Mouse (Mus musculus): ENCODE results near the gene Apof. TPM values are rescaled to one million over a fixed set of nuclear protein-coding genes. Genes with fewer than 3 reads are reported as not detected.

Gene Apof
- total and polyA plus RNA-seq, 3 experiments, result 0.66 to 1.3 (median 0.99) TPM

DNA sequence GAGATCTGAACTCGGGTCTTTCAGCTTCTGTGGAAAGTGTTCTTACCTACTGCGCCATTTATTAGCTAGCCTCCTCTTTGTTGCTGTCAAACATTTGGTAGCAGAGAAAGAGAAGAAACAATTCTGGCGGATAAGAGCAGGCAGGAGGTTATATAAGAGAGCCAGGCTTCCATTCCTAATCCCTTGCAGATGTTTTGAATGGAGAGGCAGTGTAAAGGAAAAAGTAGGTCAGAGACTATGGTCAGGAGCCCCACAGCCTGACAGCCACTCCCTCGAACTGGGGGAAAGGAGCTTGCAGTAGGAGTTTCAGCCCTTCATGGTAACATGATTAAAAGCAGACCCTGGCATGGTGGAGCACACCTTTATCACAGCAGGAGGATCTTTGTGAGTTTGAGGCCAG is 32.1 kb upstream of the Apof start:
- Histone ChIP-seq H3K79me2 (replicated peaks; ENCODE audit: control insufficient read depth, extremely low read depth, insufficient read depth, poor library complexity, severe bottlenecking) (peaks cover 17% of the 10 kb centered on the region), H3K4me2 (ENCODE audit: insufficient read depth, low read depth, poor library complexity, severe bottlenecking) (no peak overlapping the region), H3K9me3 (replicated peaks; ENCODE audit: low read length) (no peaks in the 10 kb centered on the region), H3K4me3 (replicated peaks in 1 of 3; ENCODE audit: low read depth in 2 of 3, low read length in 2 of 3, poor library complexity in 1 of 3) (no peak overlapping the region), H3K9ac (ENCODE audit: insufficient read depth, low read depth) (no peak overlapping the region), H3K4me1 (ENCODE audit: control insufficient read depth in 1 of 2, insufficient read depth in 2 of 2) (peaks cover 2 to 21% of the 10 kb centered on the region in 2 experiments; a peak in 2 of 4 replicates), H3K27me3 (replicated peaks) (no peaks in the 10 kb centered on the region), H3K27ac (ENCODE audit: insufficient read depth, low read depth) (no peak overlapping the region), H3K36me3 (replicated peaks in 1 of 2; ENCODE audit: control insufficient read depth in 1 of 2, insufficient read depth in 1 of 2, low read length in 1 of 2) (peaks cover 18 to 59% of the 10 kb centered on the region in 2 experiments)
- TF ChIP-seq SMC3 (IDR thresholded peaks at IDR 0.05; ENCODE audit: low read depth, low read length) (no peak), IRF4 (IDR thresholded peaks at IDR 0.05; ENCODE audit: low read depth, low read length) (no peak), POLR2A (IDR thresholded peaks at IDR 0.05; ENCODE audit: low read depth, low read length) (no peak), EP300 (IDR thresholded peaks at IDR 0.05; ENCODE audit: low read length) (no peak), JUN (IDR thresholded peaks at IDR 0.05; ENCODE audit: insufficient read depth, low read depth, low read length) (no peak), RAD21 (IDR thresholded peaks at IDR 0.05; ENCODE audit: low read depth, low read length) (no peak), JUND (conservative IDR thresholded peaks at IDR 0.05; ENCODE audit: low read depth, low read length) (no peak), ZC3H11A (IDR thresholded peaks at IDR 0.05; ENCODE audit: low read depth, low read length) (no peak), MAFK (IDR thresholded peaks at IDR 0.05; ENCODE audit: insufficient replicate concordance, low read length) (no peak), GABPA (IDR thresholded peaks at IDR 0.05; ENCODE audit: insufficient replicate concordance, low read depth, low read length) (no peak), MAZ (IDR thresholded peaks at IDR 0.05; ENCODE audit: low read depth, low read length) (no peak), RCOR1 (conservative IDR thresholded peaks at IDR 0.05; ENCODE audit: low read depth, low read length) (no peak), NRF1 (IDR thresholded peaks at IDR 0.05; ENCODE audit: low read depth, low read length) (no peak), HCFC1 (IDR thresholded peaks at IDR 0.05; ENCODE audit: low read depth, low read length) (no peak), E2F4 (IDR thresholded peaks at IDR 0.05; ENCODE audit: insufficient replicate concordance, low read depth, low read length) (no peak), TCF12 (IDR thresholded peaks at IDR 0.05; ENCODE audit: low read depth, low read length) (no peak), ZKSCAN1 (IDR thresholded peaks at IDR 0.05; ENCODE audit: borderline replicate concordance, low read depth, low read length) (no peak), ELF1 (IDR thresholded peaks at IDR 0.05; ENCODE audit: low read depth, low read length) (no peak)
- dilution Hi-C loops (cut with MboI; ENCODE audit: extremely low pct_ligation_motif_present, extremely low pct_unique_long_range_greater_than_20kb, low sequenced_read_pairs), result no loop called here
- in situ Hi-C loops (cut with MboI; ENCODE audit: low pct_ligation_motif_present, low pct_unique_long_range_greater_than_20kb, low sequenced_read_pairs), result no loop called here
- DNase-seq (ENCODE audit: extremely low read depth), result no peak

DNA sequence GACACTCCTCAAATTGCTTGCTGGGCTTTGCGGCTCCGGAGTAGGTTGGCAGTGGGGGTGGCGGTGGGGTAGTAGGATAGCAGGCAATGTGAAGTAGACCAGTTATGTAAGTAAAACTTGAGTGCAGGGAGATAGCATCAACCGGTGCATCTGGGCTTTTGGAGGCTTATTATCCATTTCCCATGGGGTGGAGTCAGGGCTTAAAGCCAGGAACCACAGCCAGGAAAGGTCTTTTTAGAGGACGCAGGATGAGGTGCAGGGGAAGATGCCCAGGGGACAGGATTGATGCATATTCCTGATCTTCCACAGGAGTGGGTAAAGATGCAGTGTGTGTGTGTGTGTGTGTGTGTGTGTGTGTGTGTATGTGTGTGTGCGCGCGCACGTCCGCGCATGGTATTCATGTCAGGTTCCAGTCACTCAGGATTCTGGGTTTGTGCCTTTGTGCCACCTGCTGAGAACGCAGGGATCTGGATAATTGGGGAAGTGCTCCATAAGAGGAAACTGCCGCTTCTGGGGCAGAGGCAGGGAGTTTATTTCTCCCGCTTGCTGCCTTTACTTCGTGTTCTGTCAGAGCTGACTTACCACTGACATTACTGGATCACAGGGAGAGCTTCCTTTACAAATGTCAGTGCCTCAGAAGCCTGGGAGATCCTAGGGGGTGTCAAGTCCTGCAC is 30.5 kb upstream of the Apof start:
- TF ChIP-seq MAZ (IDR thresholded peaks at IDR 0.05; ENCODE audit: low read depth, low read length) (no peak), USF2 (conservative IDR thresholded peaks at IDR 0.05; ENCODE audit: low read depth, low read length) (no peak), ZC3H11A (IDR thresholded peaks at IDR 0.05; ENCODE audit: low read depth, low read length) (no peak), POLR2A (IDR thresholded peaks at IDR 0.05; ENCODE audit: low read depth, low read length) (no peak), IRF4 (IDR thresholded peaks at IDR 0.05; ENCODE audit: low read depth, low read length) (no peak), PAX5 (IDR thresholded peaks at IDR 0.05; ENCODE audit: low read length) (no peak)
- in situ Hi-C loops (cut with MboI; ENCODE audit: low pct_ligation_motif_present, low pct_unique_long_range_greater_than_20kb, low sequenced_read_pairs) (no loop called here), dilution Hi-C loops (cut with MboI; ENCODE audit: extremely low pct_ligation_motif_present, extremely low pct_unique_long_range_greater_than_20kb, low sequenced_read_pairs) (no loop called here)
- Histone ChIP-seq H3K79me2 (replicated peaks; ENCODE audit: control insufficient read depth, extremely low read depth, insufficient read depth, poor library complexity, severe bottlenecking) (peaks cover 10% of the 10 kb centered on the region), H3K4me2 (ENCODE audit: insufficient read depth, low read depth, poor library complexity, severe bottlenecking) (no peak overlapping the region), H3K27ac (ENCODE audit: insufficient read depth, low read depth) (no peak overlapping the region), H3K36me3 (replicated peaks in 1 of 2; ENCODE audit: control insufficient read depth in 1 of 2, insufficient read depth in 1 of 2, low read length in 1 of 2) (peaks cover 30 to 73% of the 10 kb centered on the region in 2 experiments), H3K4me3 (replicated peaks in 1 of 3; ENCODE audit: low read depth in 2 of 3, low read length in 2 of 3, poor library complexity in 1 of 3) (no peak overlapping the region), H3K4me1 (ENCODE audit: control insufficient read depth in 1 of 2, insufficient read depth in 2 of 2) (peaks cover 2 to 21% of the 10 kb centered on the region in 2 experiments; a peak in 2 of 4 replicates), H3K9ac (ENCODE audit: insufficient read depth, low read depth) (no peak overlapping the region), H3K27me3 (replicated peaks) (no peaks in the 10 kb centered on the region), H3K9me3 (replicated peaks; ENCODE audit: low read length) (no peaks in the 10 kb centered on the region)
- DNase-seq (ENCODE audit: extremely low read depth), result no peak
